Mouse (Mus musculus): ENCODE data around the gene Dnah8. TPM values are rescaled to one million over a fixed set of nuclear protein-coding genes. Genes with fewer than 3 reads are reported as not detected.

Gene Dnah8
- total and polyA plus RNA-seq, 2 experiments from 2014 or later = 2.1 to 5.0 TPM

GRCm38 (mm10) chr17:30658152-30658544 is 34.0 kb downstream of the Dnah8 start:
- no peak overlapping the region for H3K27ac ChIP-seq (ENCODE audit: low read depth, low read length)
- no peaks in the 10 kb centered on the region for H3K9me3 ChIP-seq (ENCODE audit: low read length)
- peak overlapping the region; percentile 40 for H3K4me2 ChIP-seq (ENCODE audit: low read depth)
- no peaks in the 10 kb centered on the region for H3K36me3 ChIP-seq (ENCODE audit: insufficient read depth)
- no peaks in the 10 kb centered on the region for H3K27me3 ChIP-seq (ENCODE audit: insufficient read depth, low read length)
- 13% methylated on average over 13 of the region's 13 CpGs for WGBS
- peak overlapping the region; percentile 22 for H3K4me3 ChIP-seq (ENCODE audit: low read depth, low read length)
- TF ChIP-seq CTCF (IDR thresholded peaks at IDR 0.05; ENCODE audit: low read depth) = no peak
- DNase-seq (peak; percentile 81), ATAC-seq (peak; percentile 87)
- peak overlapping the region; percentile 23 for H3K9ac ChIP-seq
- H3K4me1 ChIP-seq (ENCODE audit: insufficient read depth) = no peaks in the 10 kb centered on the region

- no peaks in the 10 kb centered on the region for H3K9me3 ChIP-seq (ENCODE audit: low read length)
- no peak overlapping the region for H3K4me2 ChIP-seq (ENCODE audit: low read depth)
- no peak overlapping the region for H3K4me3 ChIP-seq (ENCODE audit: low read depth, low read length)
- no peak for DNase-seq
- H3K27me3 ChIP-seq (ENCODE audit: insufficient read depth, low read length) = no peaks in the 10 kb centered on the region
- ATAC-seq = no peak
- no peaks in the 10 kb centered on the region for H3K36me3 ChIP-seq (ENCODE audit: insufficient read depth)
- WGBS = 73% methylated on average over 8 of the region's 8 CpGs
- H3K27ac ChIP-seq (ENCODE audit: low read depth, low read length) = no peak overlapping the region
- no peak for TF ChIP-seq CTCF (IDR thresholded peaks at IDR 0.05; ENCODE audit: low read depth)
- no peak overlapping the region for H3K9ac ChIP-seq
- H3K4me1 ChIP-seq (ENCODE audit: insufficient read depth) = no peaks in the 10 kb centered on the region
Measured at GRCm38 (mm10) chr17:30662131-30662530, 38.0 kb downstream of the Dnah8 start.

GRCm38 (mm10) chr17:30663170-30663569 is 39.0 kb downstream of the Dnah8 start:
- Histone ChIP-seq H3K36me3 (ENCODE audit: insufficient read depth) (no peaks in the 10 kb centered on the region), H3K27me3 (ENCODE audit: insufficient read depth, low read length) (no peaks in the 10 kb centered on the region), H3K4me1 (ENCODE audit: insufficient read depth) (no peaks in the 10 kb centered on the region), H3K9ac (no peak overlapping the region), H3K4me3 (ENCODE audit: low read depth, low read length) (no peak overlapping the region), H3K9me3 (ENCODE audit: low read length) (no peaks in the 10 kb centered on the region), H3K27ac (ENCODE audit: low read depth, low read length) (no peak overlapping the region), H3K4me2 (ENCODE audit: low read depth) (no peak overlapping the region)
- no peak for TF ChIP-seq CTCF (IDR thresholded peaks at IDR 0.05; ENCODE audit: low read depth)
- 93% methylated on average over 8 of the region's 8 CpGs for WGBS
- DNase-seq (no peak), ATAC-seq (no peak)

GRCm38 (mm10) chr17:30664856-30665255 is 40.7 kb downstream of the Dnah8 start:
- H3K4me2 ChIP-seq (ENCODE audit: low read depth) = no peak overlapping the region
- TF ChIP-seq CTCF (IDR thresholded peaks at IDR 0.05; ENCODE audit: low read depth) = no peak
- H3K9me3 ChIP-seq (ENCODE audit: low read length) = no peaks in the 10 kb centered on the region
- H3K27ac ChIP-seq (ENCODE audit: low read depth, low read length) = no peak overlapping the region
- DNase-seq (no peak), ATAC-seq (no peak)
- no peak overlapping the region for H3K4me3 ChIP-seq (ENCODE audit: low read depth, low read length)
- no peaks in the 10 kb centered on the region for H3K36me3 ChIP-seq (ENCODE audit: insufficient read depth)
- no peaks in the 10 kb centered on the region for H3K4me1 ChIP-seq (ENCODE audit: insufficient read depth)
- H3K9ac ChIP-seq = no peak overlapping the region
- WGBS = 84% methylated on average over 5 of the region's 5 CpGs
- H3K27me3 ChIP-seq (ENCODE audit: insufficient read depth, low read length) = no peaks in the 10 kb centered on the region

- Histone ChIP-seq H3K9me3 (ENCODE audit: low read length) (no peaks in the 10 kb centered on the region), H3K27ac (ENCODE audit: low read depth, low read length) (no peak overlapping the region), H3K4me1 (ENCODE audit: insufficient read depth) (no peaks in the 10 kb centered on the region), H3K4me3 (ENCODE audit: low read depth, low read length) (no peak overlapping the region), H3K27me3 (ENCODE audit: insufficient read depth, low read length) (no peaks in the 10 kb centered on the region), H3K36me3 (ENCODE audit: insufficient read depth) (no peaks in the 10 kb centered on the region), H3K9ac (no peak overlapping the region), H3K4me2 (ENCODE audit: low read depth) (no peak overlapping the region)
- DNase-seq = peak; percentile 13
- 31% methylated on average over 4 of the region's 4 CpGs for WGBS
- no peak for TF ChIP-seq CTCF (IDR thresholded peaks at IDR 0.05; ENCODE audit: low read depth)
- no peak for ATAC-seq
Measured at GRCm38 (mm10) chr17:30672556-30672955, 48.4 kb downstream of the Dnah8 start.

- 90% methylated on average over 6 of the region's 6 CpGs for WGBS
- TF ChIP-seq CTCF (IDR thresholded peaks at IDR 0.05; ENCODE audit: low read depth) = no peak
- Histone ChIP-seq H3K36me3 (ENCODE audit: insufficient read depth) (no peaks in the 10 kb centered on the region), H3K9ac (no peak overlapping the region), H3K9me3 (ENCODE audit: low read length) (no peaks in the 10 kb centered on the region), H3K27me3 (ENCODE audit: insufficient read depth, low read length) (no peaks in the 10 kb centered on the region), H3K4me1 (ENCODE audit: insufficient read depth) (no peaks in the 10 kb centered on the region), H3K4me2 (ENCODE audit: low read depth) (no peak overlapping the region), H3K27ac (ENCODE audit: low read depth, low read length) (no peak overlapping the region), H3K4me3 (ENCODE audit: low read depth, low read length) (no peak overlapping the region)
- ATAC-seq = no peak
- no peak for DNase-seq
Measured at GRCm38 (mm10) chr17:30673023-30673422, 48.9 kb downstream of the Dnah8 start.

GRCm38 (mm10) chr17:30675021-30675740 is 51.0 kb downstream of the Dnah8 start:
- 71% methylated on average over 9 of the region's 9 CpGs for whole genome bisulfite sequencing
- DNase-seq = peak; percentile 66
- no peaks in the 10 kb centered on the region for H3K4me1 ChIP-seq (ENCODE audit: insufficient read depth)

More at GRCm38 (mm10) chr17:30675021-30675740, 51.0 kb downstream of the Dnah8 start:
- Histone ChIP-seq H3K27me3 (ENCODE audit: insufficient read depth, low read length) (no peaks in the 10 kb centered on the region), H3K4me2 (ENCODE audit: low read depth) (no peak overlapping the region), H3K9ac (no peak overlapping the region), H3K4me3 (ENCODE audit: low read depth, low read length) (no peak overlapping the region), H3K27ac (ENCODE audit: low read depth, low read length) (no peak overlapping the region), H3K9me3 (ENCODE audit: low read length) (no peaks in the 10 kb centered on the region), H3K36me3 (ENCODE audit: insufficient read depth) (no peaks in the 10 kb centered on the region)
- no peak for ATAC-seq
- TF ChIP-seq CTCF (IDR thresholded peaks at IDR 0.05; ENCODE audit: low read depth) = peak; percentile 15; the same call in 1 of the 2 replicates

Measured in forebrain, postnatal 0 days (tissue).